Mouse (Mus musculus): ENCODE measurements at regions not wholly inside any gene's neighbourhood (a gene's known extent, or its start where the extent isn't known, plus 50 kb on each side); places are given as distances from the start of the nearest gene placed in this dataset.
A peak's percentile ranks its signal among the peaks of the same experiment; 100 is the strongest.

GRCm38 (mm10) chr6:138956461-138957072 lies 298.2 kb upstream of the Igbp1b start:
- no peak for DNase-seq (ENCODE audit: low spot score)

- peak; percentile 31 for DNase-seq (ENCODE audit: low spot score)
Observed at GRCm38 (mm10) chr6:138950888-138951287, 292.5 kb upstream of the Igbp1b start.

DNA sequence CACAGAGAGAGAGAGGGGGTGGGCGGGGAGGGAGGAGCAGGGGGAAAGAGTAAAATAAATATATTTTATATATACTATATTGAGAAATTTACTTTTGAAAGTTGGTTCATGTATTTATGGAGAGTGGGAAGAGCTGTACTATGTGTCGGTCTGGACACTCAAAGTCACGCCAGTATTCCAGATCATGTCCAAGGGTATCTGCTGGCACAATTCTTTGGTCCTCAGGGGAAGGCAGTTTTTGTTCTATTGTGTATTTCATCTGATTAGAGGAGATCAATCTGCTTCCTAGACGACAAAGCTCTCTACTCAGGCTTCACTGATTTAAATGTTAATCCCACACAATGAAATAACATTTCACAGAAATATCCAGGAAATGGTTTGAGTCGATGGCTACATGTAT lies 288.3 kb upstream of the Igbp1b start:
- no peak for DNase-seq (ENCODE audit: low spot score)

DNA sequence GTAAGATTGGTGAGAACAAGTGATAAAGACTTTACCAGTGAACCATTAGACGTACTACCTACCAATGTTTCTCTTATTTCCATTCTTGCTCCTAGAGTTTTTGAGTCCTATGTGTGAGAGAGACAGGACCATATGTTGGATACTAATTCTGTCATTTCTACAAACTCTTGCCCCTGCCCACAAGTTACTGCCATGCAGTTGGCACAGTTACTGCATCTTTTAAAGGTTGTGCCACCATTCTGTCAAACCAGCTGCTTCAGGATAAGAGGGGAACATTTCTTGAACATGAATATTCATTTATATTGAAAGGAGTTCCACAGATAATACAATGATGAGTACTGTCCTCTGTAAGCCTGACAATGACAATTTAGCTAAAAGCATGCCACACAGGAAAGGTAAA lies 287.1 kb upstream of the Igbp1b start:
- DNase-seq (ENCODE audit: low spot score) = peak; percentile 20

GRCm38 (mm10) chr6:138920161-138920560 lies 261.8 kb upstream of the Igbp1b start:
- no peak for DNase-seq (ENCODE audit: low spot score)

GRCm38 (mm10) chr6:138919531-138919930 lies 261.2 kb upstream of the Igbp1b start:
- no peak for DNase-seq (ENCODE audit: low spot score)

GRCm38 (mm10) chr6:138914981-138915380 lies 256.6 kb upstream of the Igbp1b start:
- no peak for DNase-seq (ENCODE audit: low spot score)

- DNase-seq (ENCODE audit: low spot score) = peak; percentile 7
Observed at GRCm38 (mm10) chr6:138873610-138874009, 215.3 kb upstream of the Igbp1b start.

GRCm38 (mm10) chr6:138872495-138873415 lies 214.4 kb upstream of the Igbp1b start:
- peak; percentile 15 for DNase-seq (ENCODE audit: low spot score)

DNA sequence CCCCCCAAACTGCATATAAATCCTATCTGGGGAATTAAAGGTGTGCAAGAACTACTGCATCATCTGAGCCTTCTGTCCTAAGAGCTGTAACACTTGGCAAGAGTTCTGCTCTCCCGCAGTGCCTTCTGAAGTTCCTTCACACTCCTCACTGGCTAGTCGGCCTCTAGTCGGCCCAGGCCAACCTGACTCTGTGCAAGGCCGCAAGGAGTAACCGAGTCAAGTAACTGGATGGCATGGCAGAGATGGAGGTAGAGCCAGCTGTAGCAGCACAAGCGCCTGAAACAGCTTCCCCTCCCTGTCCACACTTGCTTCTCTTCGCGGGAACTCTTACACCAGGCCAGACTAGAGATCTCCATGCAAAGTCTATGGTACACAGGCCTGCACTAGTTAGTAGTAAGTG lies 179.7 kb upstream of the Igbp1b start:
- no peak for DNase-seq (ENCODE audit: low spot score)

GRCm38 (mm10) chr6:138834876-138835275 lies 176.5 kb upstream of the Igbp1b start:
- DNase-seq (ENCODE audit: low spot score) = no peak

DNA sequence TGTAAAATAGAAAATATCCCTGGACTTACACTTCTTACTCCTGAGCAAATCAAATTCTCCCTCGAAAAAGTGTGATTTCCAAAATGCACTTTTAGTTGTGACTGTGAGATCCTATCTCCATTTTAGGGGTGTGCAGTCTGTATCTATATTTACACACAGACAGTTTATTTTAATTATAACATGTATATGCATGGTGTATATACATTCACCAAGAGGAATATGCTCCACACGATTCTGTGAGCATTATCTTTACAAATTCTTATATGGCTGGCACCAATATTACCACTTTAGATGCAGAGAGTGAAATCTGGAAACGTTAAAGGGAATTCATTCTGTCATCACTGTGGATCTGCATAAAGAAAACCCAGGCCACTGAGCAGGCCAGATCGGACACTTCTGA lies 143.5 kb upstream of the Igbp1b start:
- DNase-seq (ENCODE audit: low spot score) = no peak

- DNase-seq (ENCODE audit: low spot score) = peak; percentile 22
Observed at GRCm38 (mm10) chr6:138800836-138801740, 142.7 kb upstream of the Igbp1b start.

DNA sequence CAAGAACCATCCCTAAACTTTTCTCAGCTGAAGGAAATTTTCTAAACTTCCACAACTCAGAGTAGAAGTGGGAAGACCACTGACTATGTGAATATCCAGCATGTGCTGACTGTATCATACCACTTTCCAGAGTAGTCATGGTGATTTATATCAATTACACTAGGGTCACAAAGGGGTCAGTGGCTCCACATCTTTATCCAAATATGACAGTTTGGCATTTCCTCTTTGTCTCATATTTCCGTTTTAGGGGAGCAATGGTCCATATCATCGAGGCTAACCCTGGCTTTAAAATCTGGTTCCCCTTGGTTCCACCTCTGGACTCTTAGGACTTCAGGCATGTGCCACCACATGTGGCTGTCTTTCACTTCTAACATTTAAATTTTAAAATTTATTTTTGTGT lies 136.4 kb upstream of the Igbp1b start:
- DNase-seq (ENCODE audit: low spot score) = no peak

- no peak for DNase-seq (ENCODE audit: low spot score)
Observed at GRCm38 (mm10) chr6:138792802-138793201, 134.5 kb upstream of the Igbp1b start.

GRCm38 (mm10) chr6:138782907-138783306 lies 124.6 kb upstream of the Igbp1b start:
- DNase-seq (ENCODE audit: low spot score) = no peak

GRCm38 (mm10) chr6:138782470-138782869 lies 124.1 kb upstream of the Igbp1b start:
- no peak for DNase-seq (ENCODE audit: low spot score)

DNA sequence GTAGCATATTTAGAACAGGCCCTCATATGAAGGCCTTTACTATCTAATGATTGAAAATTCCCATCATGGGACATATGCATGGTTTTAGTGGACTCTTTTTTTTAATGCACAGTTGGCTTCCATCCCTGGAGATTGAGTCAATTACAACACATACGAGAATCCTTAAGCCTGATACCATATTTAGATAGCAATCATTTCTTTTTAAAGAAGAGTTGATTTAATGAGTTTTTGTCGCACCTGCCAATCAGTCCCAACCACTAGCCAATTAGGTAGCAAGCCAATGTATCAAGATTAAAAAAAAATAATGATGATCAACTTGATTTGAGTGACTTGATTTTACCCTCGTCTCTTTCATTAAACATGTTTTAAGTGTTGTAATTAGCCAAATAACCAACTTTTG lies 103.6 kb upstream of the Igbp1b start:
- DNase-seq (ENCODE audit: low spot score) = no peak

DNA sequence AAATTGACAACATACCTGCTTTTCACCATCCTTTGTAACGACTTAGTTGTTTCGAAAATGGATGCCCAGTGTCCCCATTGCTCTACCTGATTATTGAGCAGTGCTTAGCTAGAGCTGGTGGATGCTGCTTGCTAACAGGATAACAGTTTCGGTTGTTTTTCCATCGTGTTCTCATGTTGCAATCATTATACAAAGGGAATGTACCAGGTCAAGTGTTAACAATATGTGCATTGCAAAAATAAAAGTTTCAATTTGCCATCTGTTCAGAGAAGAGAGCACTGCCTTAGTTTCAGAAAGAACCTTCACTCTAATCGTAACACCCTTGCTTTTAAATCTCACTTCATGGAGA lies 96.6 kb upstream of the Igbp1b start:
- DNase-seq (ENCODE audit: low spot score) = no peak

DNA sequence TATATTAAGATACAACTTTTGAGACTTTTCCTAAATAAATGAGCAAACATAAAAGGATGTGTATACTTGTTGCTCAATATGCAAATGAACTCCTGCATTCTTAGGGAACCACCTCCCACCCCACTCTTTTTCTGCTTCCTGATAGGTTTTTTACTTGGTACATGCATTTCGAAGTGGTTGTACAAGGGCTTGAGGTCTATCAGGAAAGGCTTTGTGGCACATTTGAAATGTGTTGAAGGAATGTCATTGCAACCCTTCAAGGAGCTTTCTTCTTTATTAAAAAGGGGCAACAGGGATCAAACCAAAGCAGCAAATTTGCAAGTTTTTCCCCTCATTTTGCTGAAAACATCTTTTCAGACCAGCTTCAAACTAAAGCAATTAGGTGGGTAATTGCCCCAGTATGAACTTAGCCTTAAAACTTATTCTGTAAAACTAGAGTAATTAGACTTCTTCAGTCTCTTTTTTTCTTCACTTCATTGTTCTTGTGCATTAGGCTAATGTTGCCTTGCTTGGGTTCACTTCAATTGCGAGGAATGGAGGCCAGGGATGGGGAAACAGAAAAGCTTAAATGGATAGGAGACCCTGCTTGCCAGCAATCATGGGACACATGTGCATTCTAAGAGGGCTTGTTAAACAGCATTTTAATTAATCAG lies 96.1 kb upstream of the Igbp1b start:
- DNase-seq (ENCODE audit: low spot score) = no peak

DNA sequence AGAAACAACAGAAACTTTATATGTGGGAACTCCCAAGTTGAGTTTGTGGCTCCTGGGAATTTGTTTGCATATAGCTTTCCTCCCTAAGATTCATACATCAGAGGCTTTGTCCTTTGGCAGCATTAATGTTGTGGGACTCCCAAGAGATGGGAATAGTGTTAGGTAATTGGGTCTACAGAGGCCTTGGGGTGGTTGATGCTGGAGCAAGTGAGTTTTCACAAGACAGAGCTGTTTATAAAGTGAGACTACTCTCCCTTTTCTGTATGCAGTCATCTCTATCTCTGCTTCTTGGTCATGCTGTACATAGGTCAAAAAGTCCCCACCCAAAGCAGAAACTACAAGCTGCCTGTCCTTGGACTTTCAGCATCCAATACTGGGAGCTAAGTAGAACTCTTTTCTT lies 59.4 kb upstream of the Igbp1b start:
- DNase-seq (ENCODE audit: low spot score) = no peak

Data from layer of hippocampus, adult 9-10 months (tissue).